Mouse (Mus musculus) lung, embryonic 14.5 days (tissue): ENCODE data around the gene Abhd16b. TPM values are rescaled to one million over a fixed set of nuclear protein-coding genes. Genes with fewer than 3 reads are reported as not detected.

Source experiments
- ATAC-seq: fragments of 200-750 bp; cut with Nextera tagmentation; 2 replicates; pipeline ENCODE4 v1.8.0; 2017; ENCODE audit warnings: mild to moderate bottlenecking, moderate TSS enrichment, moderate library complexity; ENCODE audit not compliant: insufficient read depth
- DNase-seq: peaks from one replicate; pipeline ENCODE4 v3.0.0-alpha.2; 2015
- H3K27ac ChIP-seq: fragments of 300-500 bp; sonication (generic); 2 replicates; pipeline ENCODE4 v1.5.1; 2014; ENCODE audit warnings: low read depth, mild to moderate bottlenecking, moderate library complexity
- H3K27me3 ChIP-seq: fragments of 300-500 bp; sonication (generic); 2 replicates; pipeline ENCODE4 v1.6.1; 2014; ENCODE audit warnings: low read length, control low read depth; ENCODE audit not compliant: insufficient read depth
- H3K36me3 ChIP-seq: fragments of 300-500 bp; sonication (generic); 2 replicates; pipeline ENCODE4 v1.6.1; 2014; ENCODE audit warnings: control low read depth; ENCODE audit not compliant: insufficient read depth
- H3K4me1 ChIP-seq: fragments of 300-500 bp; sonication (generic); 2 replicates; pipeline ENCODE4 v1.6.1; 2014; ENCODE audit warnings: antibody characterized with exemption, control low read depth; ENCODE audit not compliant: insufficient read depth
- H3K4me2 ChIP-seq: fragments of 300-500 bp; sonication (generic); 2 replicates; pipeline ENCODE4 v1.6.1; 2014; ENCODE audit warnings: mild to moderate bottlenecking
- H3K4me3 ChIP-seq: fragments of 300-500 bp; sonication (generic); 2 replicates; pipeline ENCODE4 v1.5.1; 2014; ENCODE audit warnings: low read depth, low read length
- H3K9ac ChIP-seq: fragments of 300-500 bp; sonication (generic); 2 replicates; pipeline ENCODE4 v1.6.1; 2014
- H3K9me3 ChIP-seq: fragments of 300-500 bp; sonication (generic); 2 replicates; pipeline ENCODE4 v1.6.1; 2016; ENCODE audit warnings: low read depth, low read length, control low read depth
- CTCF ChIP-seq: IDR thresholded peaks from 2 replicates; pipeline ENCODE4 v1.5.1; 2016; ENCODE audit warnings: antibody characterized with exemption, low read depth
- WGBS: fragments of 180-500 bp; shearing (Covaris S2); extraction: QIAGEN DNeasy Blood & Tissue Kit; methylation state at CpG from one replicate; pipeline ENCODE4 v1.1.7; 2014; 5-methylcytosine and 5-hydroxymethylcytosine counted together
- polyA plus RNA-seq: library from polyadenylated mRNA; unstranded; fragments of >200 nt; fragmentation: Nextera tagmentation; extraction: Ambion mirVana; gene quantifications from 2 replicates; pipeline ENCODE4 v1.2.1, GENCODE M21; 2014

Gene Abhd16b
- polyA plus RNA-seq, 1 experiment from 2014 or later = 0.13 TPM

DNA sequence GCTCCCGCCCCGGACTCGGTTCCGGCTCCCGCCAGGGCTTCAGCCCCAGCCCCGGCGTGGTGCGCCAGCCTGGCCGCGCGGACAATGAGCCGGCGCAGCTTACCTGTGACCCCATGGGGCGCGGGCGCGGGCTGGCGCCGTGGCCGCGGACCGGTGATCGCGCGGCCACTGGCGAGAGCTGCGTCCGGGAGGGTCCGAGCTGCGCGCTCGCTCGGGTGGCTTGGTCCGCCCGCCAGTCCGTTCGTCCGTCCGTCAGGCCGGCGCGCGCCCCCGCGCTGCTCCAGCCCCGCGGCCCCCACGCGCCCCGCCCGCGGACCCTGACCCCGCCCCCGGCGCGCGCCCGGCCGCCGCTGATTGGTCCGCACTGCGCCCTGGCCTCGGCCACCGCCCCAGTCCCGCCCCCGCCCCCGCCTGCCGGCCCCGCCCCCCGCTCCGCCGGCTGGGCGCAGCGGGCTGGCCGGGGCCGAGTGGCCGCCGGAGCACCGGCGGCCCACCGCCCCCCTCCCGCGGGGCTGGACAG lies 33.8 kb upstream of the Abhd16b start, which contains the start of gene Zbtb46:
Gene Zbtb46 (minus strand): TSS at position 274 of the 520 bp plus-strand sequence.
- Histone ChIP-seq H3K36me3 (no peaks in the 10 kb centered on the region), H3K9me3 (no peaks in the 10 kb centered on the region), H3K9ac (peak within 1 kb of the TSS; percentile 76), H3K4me2 (peak within 1 kb of the TSS; percentile 99), H3K4me3 (peak within 1 kb of the TSS; percentile 93), H3K27ac (peak within 1 kb of the TSS; percentile 67), H3K4me1 (peaks cover 4% of the 10 kb centered on the region; the same call in 1 of the 2 replicates), H3K27me3 (peaks cover 10% of the 10 kb centered on the region; the same call in 1 of the 2 replicates)
- DNase-seq = peak; percentile 91
- no peak for TF ChIP-seq CTCF
- 1% methylated on average over 67 of the region's 83 CpGs for WGBS
- peak; percentile 91 for ATAC-seq

DNA sequence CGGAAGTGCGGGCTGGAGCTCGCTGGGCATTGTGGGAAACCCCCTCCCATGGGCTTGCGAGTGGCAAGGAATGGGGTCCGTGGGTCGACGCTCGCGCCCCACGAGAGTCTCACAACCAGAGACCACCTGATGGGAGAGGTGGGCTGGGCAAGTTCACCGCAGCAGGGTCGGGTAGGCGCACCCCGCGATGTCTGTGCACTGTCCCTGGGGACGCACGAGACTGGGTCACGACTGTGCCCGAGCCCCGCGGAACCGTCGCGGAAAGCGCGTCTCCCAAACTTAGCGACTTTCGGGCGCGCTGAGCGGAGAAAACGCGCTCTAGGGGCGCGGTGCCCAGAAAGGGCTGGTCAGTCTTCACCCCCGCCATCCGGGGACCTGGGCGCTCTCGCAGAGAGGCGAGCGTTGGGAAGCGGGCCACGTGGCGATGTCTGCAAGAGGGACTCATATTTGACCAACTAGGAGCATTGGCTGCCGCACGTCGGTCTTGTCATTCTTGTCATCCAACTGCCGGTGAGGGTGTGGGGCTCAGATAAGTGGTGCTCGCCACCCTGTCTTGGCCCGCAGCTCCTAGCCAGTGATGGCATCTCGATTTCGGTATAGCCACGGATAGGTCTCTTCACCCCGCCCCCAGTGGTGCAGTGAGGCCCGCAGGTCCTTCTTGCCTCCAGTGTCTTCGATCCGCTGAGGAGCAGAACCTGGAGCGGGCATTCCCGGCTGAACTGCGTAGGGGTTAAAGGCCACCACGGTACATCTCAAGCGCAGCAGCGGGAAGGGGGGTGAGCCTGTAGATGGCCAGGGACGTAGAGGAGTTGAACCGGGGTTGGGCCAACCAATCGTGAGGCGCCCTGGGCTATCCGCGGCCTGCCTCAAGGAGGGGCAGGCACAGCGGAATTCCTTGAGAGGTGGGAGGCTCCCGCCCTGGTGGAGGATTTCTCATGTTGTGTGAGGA lies 33.1 kb upstream of the Abhd16b start:
- no peaks in the 10 kb centered on the region for H3K36me3 ChIP-seq
- H3K4me1 ChIP-seq = peaks cover 4% of the 10 kb centered on the region; the same call in 1 of the 2 replicates
- peak overlapping the region; percentile 99 for H3K4me2 ChIP-seq
- peak; percentile 67 for ATAC-seq
- H3K27me3 ChIP-seq = peaks cover 10% of the 10 kb centered on the region; the same call in 1 of the 2 replicates
- H3K9me3 ChIP-seq = no peaks in the 10 kb centered on the region
- TF ChIP-seq CTCF = peak; percentile 27; the same call in 1 of the 2 replicates
- H3K4me3 ChIP-seq = peak overlapping the region; percentile 93
- peak; percentile 78 for DNase-seq
- under 1% methylated on average over 68 of the region's 71 CpGs for WGBS
- H3K9ac ChIP-seq = peak overlapping the region; percentile 76
- H3K27ac ChIP-seq = peak overlapping the region; percentile 67

- peaks cover 10% of the 10 kb centered on the region; the same call in 1 of the 2 replicates for H3K27me3 ChIP-seq
- H3K4me1 ChIP-seq = peaks cover 4% of the 10 kb centered on the region; the same call in 1 of the 2 replicates
- no peak for TF ChIP-seq CTCF
- no peaks in the 10 kb centered on the region for H3K36me3 ChIP-seq
- no peak overlapping the region for H3K9ac ChIP-seq
- DNase-seq (no peak), ATAC-seq (no peak)
- 78% methylated on average over 1 of the region's 1 CpGs for whole genome bisulfite sequencing
- no peak overlapping the region for H3K4me3 ChIP-seq
- no peak overlapping the region for H3K4me2 ChIP-seq
- H3K27ac ChIP-seq = no peak overlapping the region
- H3K9me3 ChIP-seq = no peaks in the 10 kb centered on the region
Measured at GRCm38 (mm10) chr2:181461536-181462100, 31.4 kb upstream of the Abhd16b start.

- H3K4me1 ChIP-seq = peaks cover 4% of the 10 kb centered on the region; the same call in 1 of the 2 replicates
- 0 out of 2 replicates have a peak overlapping the region, but pooled peaks have one; percentile 10 for H3K4me2 ChIP-seq
- no peak overlapping the region for H3K4me3 ChIP-seq
- H3K9ac ChIP-seq = no peak overlapping the region
- no peaks in the 10 kb centered on the region for H3K9me3 ChIP-seq
- H3K36me3 ChIP-seq = no peaks in the 10 kb centered on the region
- TF ChIP-seq CTCF = no peak
- ATAC-seq = no peak
- no peak for DNase-seq
- H3K27ac ChIP-seq = no peak overlapping the region
- peaks cover 10% of the 10 kb centered on the region; the same call in 1 of the 2 replicates for H3K27me3 ChIP-seq
- WGBS = 78% methylated on average over 1 of the region's 1 CpGs
Measured at GRCm38 (mm10) chr2:181462604-181463003, 30.4 kb upstream of the Abhd16b start.

GRCm38 (mm10) chr2:181463008-181463738 lies 29.8 kb upstream of the Abhd16b start:
- DNase-seq = peak; percentile 63
- Histone ChIP-seq H3K4me3 (no peak overlapping the region), H3K27me3 (peaks cover 5% of the 10 kb centered on the region; the same call in 1 of the 2 replicates), H3K4me2 (peak overlapping the region; percentile 10; the same call in 1 of the 2 replicates), H3K36me3 (no peaks in the 10 kb centered on the region), H3K9me3 (no peaks in the 10 kb centered on the region), H3K9ac (no peak overlapping the region), H3K27ac (no peak overlapping the region), H3K4me1 (peaks cover 4% of the 10 kb centered on the region; the same call in 1 of the 2 replicates)
- 0 out of 2 replicates have a peak, but pooled peaks have one; percentile 15 for ATAC-seq
- no peak for TF ChIP-seq CTCF
- 37% methylated on average over 7 of the region's 7 CpGs for WGBS

DNA sequence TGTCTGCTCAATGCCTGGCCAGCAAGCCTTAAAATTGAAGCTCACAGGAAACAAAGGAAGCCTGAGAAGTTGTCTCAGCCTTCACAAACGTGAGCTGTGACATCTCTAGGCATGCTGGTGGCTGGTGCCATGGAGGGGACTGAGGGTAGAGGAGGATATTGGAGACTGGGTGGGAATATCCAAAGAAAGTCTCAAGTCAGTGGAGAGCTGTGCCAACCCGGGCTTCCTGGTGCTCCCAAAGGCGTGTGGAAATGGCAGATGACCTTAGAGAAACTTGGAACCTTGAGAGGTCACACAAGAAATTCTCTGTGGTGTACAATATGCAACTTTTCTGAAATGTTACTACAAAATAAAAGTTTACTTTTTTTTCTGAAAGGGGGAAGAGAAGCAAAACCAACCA lies 27.6 kb upstream of the Abhd16b start:
- H3K27ac ChIP-seq = no peak overlapping the region
- DNase-seq (no peak), ATAC-seq (no peak)
- WGBS = 45% methylated on average over 3 of the region's 3 CpGs
- H3K9me3 ChIP-seq = no peaks in the 10 kb centered on the region
- H3K27me3 ChIP-seq = no peaks in the 10 kb centered on the region
- H3K36me3 ChIP-seq = no peaks in the 10 kb centered on the region
- TF ChIP-seq CTCF = no peak
- H3K4me3 ChIP-seq = no peak overlapping the region
- peaks cover 3% of the 10 kb centered on the region; the same call in 1 of the 2 replicates for H3K4me1 ChIP-seq
- no peak overlapping the region for H3K9ac ChIP-seq
- H3K4me2 ChIP-seq = no peak overlapping the region
